Mouse (Mus musculus): ENCODE data around the gene Prkg1.

- TF ChIP-seq CTCF (IDR thresholded peaks at IDR 0.05; ENCODE audit: control insufficient read depth, insufficient read depth, low read length) = no peak
- no peak for TF ChIP-seq POLR2A (IDR thresholded peaks at IDR 0.05; ENCODE audit: borderline replicate concordance, control insufficient read depth, low read depth, low read length)
Measured at GRCm38 (mm10) chr19:31680821-31681220, 84.0 kb downstream of the Prkg1 start.

Measured in bone marrow, adult 2 months (tissue).